Mouse (Mus musculus): ENCODE measurements around the gene 2210408I21Rik. TPM values are rescaled to one million over a fixed set of nuclear protein-coding genes. Genes with fewer than 3 reads are reported as not detected.

Gene 2210408I21Rik
- polyA plus RNA-seq, 1 experiment from 2014 or later = 12.5 TPM

- Histone ChIP-seq H3K4me1 (ENCODE audit: control insufficient read depth, insufficient read depth, low read depth, low read length) (no peaks in the 10 kb centered on the region), H3K9me3 (ENCODE audit: control insufficient read depth, low read length) (no peaks in the 10 kb centered on the region), H3K9ac (ENCODE audit: low read depth, low read length) (no peak overlapping the region), H3K27me3 (replicated peaks; ENCODE audit: control insufficient read depth, insufficient read depth, low read length) (no peaks in the 10 kb centered on the region), H3K4me2 (ENCODE audit: low read length) (no peak overlapping the region), H3K36me3 (ENCODE audit: control insufficient read depth, insufficient read depth, low read length) (no peaks in the 10 kb centered on the region), H3K27ac (ENCODE audit: low read depth, low read length) (no peak overlapping the region), H3K4me3 (ENCODE audit: low read length) (no peak overlapping the region)
- 81% methylated on average over 2 of the region's 2 CpGs for WGBS
- no peak for ATAC-seq
Measured at GRCm38 (mm10) chr13:77342097-77342496, 206.8 kb downstream of the 2210408I21Rik start.

GRCm38 (mm10) chr13:77385448-77385970, 250.2 kb downstream of the 2210408I21Rik start:
- ATAC-seq = no peak
- Histone ChIP-seq H3K9ac (ENCODE audit: low read depth, low read length) (no peak overlapping the region), H3K4me2 (ENCODE audit: low read length) (no peak overlapping the region), H3K4me3 (ENCODE audit: low read length) (no peak overlapping the region), H3K4me1 (ENCODE audit: control insufficient read depth, insufficient read depth, low read depth, low read length) (no peaks in the 10 kb centered on the region), H3K27me3 (replicated peaks; ENCODE audit: control insufficient read depth, insufficient read depth, low read length) (no peaks in the 10 kb centered on the region), H3K9me3 (ENCODE audit: control insufficient read depth, low read length) (no peaks in the 10 kb centered on the region), H3K36me3 (ENCODE audit: control insufficient read depth, insufficient read depth, low read length) (no peaks in the 10 kb centered on the region), H3K27ac (ENCODE audit: low read depth, low read length) (no peak overlapping the region)
- WGBS = 54% methylated on average over 3 of the region's 3 CpGs

- WGBS = 75% methylated on average over 4 of the region's 4 CpGs
- Histone ChIP-seq H3K9me3 (ENCODE audit: control insufficient read depth, low read length) (no peaks in the 10 kb centered on the region), H3K36me3 (ENCODE audit: control insufficient read depth, insufficient read depth, low read length) (no peaks in the 10 kb centered on the region), H3K4me3 (ENCODE audit: low read length) (no peak overlapping the region), H3K27me3 (replicated peaks; ENCODE audit: control insufficient read depth, insufficient read depth, low read length) (no peaks in the 10 kb centered on the region), H3K4me1 (ENCODE audit: control insufficient read depth, insufficient read depth, low read depth, low read length) (no peaks in the 10 kb centered on the region), H3K9ac (ENCODE audit: low read depth, low read length) (no peak overlapping the region), H3K4me2 (ENCODE audit: low read length) (no peak overlapping the region), H3K27ac (ENCODE audit: low read depth, low read length) (no peak overlapping the region)
- no peak for ATAC-seq
Measured at GRCm38 (mm10) chr13:77386001-77386400, 250.7 kb downstream of the 2210408I21Rik start.

GRCm38 (mm10) chr13:77388148-77388547, 252.8 kb downstream of the 2210408I21Rik start:
- no peaks in the 10 kb centered on the region for H3K9me3 ChIP-seq (ENCODE audit: control insufficient read depth, low read length)
- no peak overlapping the region for H3K4me3 ChIP-seq (ENCODE audit: low read length)
- H3K4me1 ChIP-seq (ENCODE audit: control insufficient read depth, insufficient read depth, low read depth, low read length) = no peaks in the 10 kb centered on the region
- 48% methylated on average over 4 of the region's 4 CpGs for WGBS
- no peak overlapping the region for H3K9ac ChIP-seq (ENCODE audit: low read depth, low read length)
- H3K27ac ChIP-seq (ENCODE audit: low read depth, low read length) = no peak overlapping the region
- no peak overlapping the region for H3K4me2 ChIP-seq (ENCODE audit: low read length)
- H3K27me3 ChIP-seq (replicated peaks; ENCODE audit: control insufficient read depth, insufficient read depth, low read length) = no peaks in the 10 kb centered on the region
- no peaks in the 10 kb centered on the region for H3K36me3 ChIP-seq (ENCODE audit: control insufficient read depth, insufficient read depth, low read length)
- ATAC-seq = no peak

- no peaks in the 10 kb centered on the region for H3K4me1 ChIP-seq (ENCODE audit: control insufficient read depth, insufficient read depth, low read depth, low read length)
- no peak for ATAC-seq
- no peak overlapping the region for H3K9ac ChIP-seq (ENCODE audit: low read depth, low read length)
- H3K4me2 ChIP-seq (ENCODE audit: low read length) = no peak overlapping the region
- no peaks in the 10 kb centered on the region for H3K36me3 ChIP-seq (ENCODE audit: control insufficient read depth, insufficient read depth, low read length)
- H3K4me3 ChIP-seq (ENCODE audit: low read length) = no peak overlapping the region
- H3K27me3 ChIP-seq (replicated peaks; ENCODE audit: control insufficient read depth, insufficient read depth, low read length) = no peaks in the 10 kb centered on the region
- no peak overlapping the region for H3K27ac ChIP-seq (ENCODE audit: low read depth, low read length)
- H3K9me3 ChIP-seq (ENCODE audit: control insufficient read depth, low read length) = no peaks in the 10 kb centered on the region
Measured at GRCm38 (mm10) chr13:77389209-77389608, 253.9 kb downstream of the 2210408I21Rik start.

- H3K27ac ChIP-seq (ENCODE audit: low read depth, low read length) = no peak overlapping the region
- no peaks in the 10 kb centered on the region for H3K36me3 ChIP-seq (ENCODE audit: control insufficient read depth, insufficient read depth, low read length)
- peaks cover 3% of the 10 kb centered on the region for H3K4me1 ChIP-seq (ENCODE audit: control insufficient read depth, insufficient read depth, low read depth, low read length)
- H3K9ac ChIP-seq (ENCODE audit: low read depth, low read length) = no peak overlapping the region
- peak; percentile 53 for ATAC-seq
- no peaks in the 10 kb centered on the region for H3K9me3 ChIP-seq (ENCODE audit: control insufficient read depth, low read length)
- WGBS = 52% methylated on average over 2 of the region's 2 CpGs
- H3K4me3 ChIP-seq (ENCODE audit: low read length) = no peak overlapping the region
- no peaks in the 10 kb centered on the region for H3K27me3 ChIP-seq (replicated peaks; ENCODE audit: control insufficient read depth, insufficient read depth, low read length)
- H3K4me2 ChIP-seq (ENCODE audit: low read length) = no peak overlapping the region
Measured at GRCm38 (mm10) chr13:77396374-77396773, 261.0 kb downstream of the 2210408I21Rik start.

GRCm38 (mm10) chr13:77396981-77397380, 261.6 kb downstream of the 2210408I21Rik start:
- no peak overlapping the region for H3K27ac ChIP-seq (ENCODE audit: low read depth, low read length)
- WGBS = 18% methylated on average over 5 of the region's 5 CpGs
- no peak overlapping the region for H3K9ac ChIP-seq (ENCODE audit: low read depth, low read length)
- no peaks in the 10 kb centered on the region for H3K9me3 ChIP-seq (ENCODE audit: control insufficient read depth, low read length)
- no peak overlapping the region for H3K4me3 ChIP-seq (ENCODE audit: low read length)
- H3K27me3 ChIP-seq (replicated peaks; ENCODE audit: control insufficient read depth, insufficient read depth, low read length) = no peaks in the 10 kb centered on the region
- H3K4me2 ChIP-seq (ENCODE audit: low read length) = peak overlapping the region; percentile 19; the same call in 1 of the 2 replicates
- peaks cover 3% of the 10 kb centered on the region for H3K4me1 ChIP-seq (ENCODE audit: control insufficient read depth, insufficient read depth, low read depth, low read length)
- H3K36me3 ChIP-seq (ENCODE audit: control insufficient read depth, insufficient read depth, low read length) = no peaks in the 10 kb centered on the region
- ATAC-seq = peak; percentile 84

GRCm38 (mm10) chr13:77397646-77398045, 262.3 kb downstream of the 2210408I21Rik start:
- Histone ChIP-seq H3K4me2 (ENCODE audit: low read length) (peak overlapping the region; percentile 19; the same call in 1 of the 2 replicates), H3K4me1 (ENCODE audit: control insufficient read depth, insufficient read depth, low read depth, low read length) (peaks cover 3% of the 10 kb centered on the region), H3K36me3 (ENCODE audit: control insufficient read depth, insufficient read depth, low read length) (no peaks in the 10 kb centered on the region), H3K27me3 (replicated peaks; ENCODE audit: control insufficient read depth, insufficient read depth, low read length) (no peaks in the 10 kb centered on the region), H3K9me3 (ENCODE audit: control insufficient read depth, low read length) (no peaks in the 10 kb centered on the region), H3K9ac (ENCODE audit: low read depth, low read length) (no peak overlapping the region), H3K27ac (ENCODE audit: low read depth, low read length) (peak overlapping the region; percentile 48), H3K4me3 (ENCODE audit: low read length) (no peak overlapping the region)
- WGBS = 71% methylated on average over 7 of the region's 7 CpGs
- ATAC-seq = peak; percentile 29; the same call in 1 of the 2 replicates

GRCm38 (mm10) chr13:77398477-77398876, 263.1 kb downstream of the 2210408I21Rik start:
- Histone ChIP-seq H3K4me2 (ENCODE audit: low read length) (peak overlapping the region; percentile 19; the same call in 1 of the 2 replicates), H3K27ac (ENCODE audit: low read depth, low read length) (no peak overlapping the region), H3K27me3 (replicated peaks; ENCODE audit: control insufficient read depth, insufficient read depth, low read length) (no peaks in the 10 kb centered on the region), H3K4me1 (ENCODE audit: control insufficient read depth, insufficient read depth, low read depth, low read length) (peaks cover 3% of the 10 kb centered on the region), H3K4me3 (ENCODE audit: low read length) (no peak overlapping the region), H3K9ac (ENCODE audit: low read depth, low read length) (no peak overlapping the region), H3K9me3 (ENCODE audit: control insufficient read depth, low read length) (no peaks in the 10 kb centered on the region), H3K36me3 (ENCODE audit: control insufficient read depth, insufficient read depth, low read length) (no peaks in the 10 kb centered on the region)
- 57% methylated on average over 3 of the region's 3 CpGs for WGBS
- ATAC-seq = no peak

GRCm38 (mm10) chr13:77400762-77401161, 265.4 kb downstream of the 2210408I21Rik start:
- 55% methylated on average over 2 of the region's 2 CpGs for WGBS
- Histone ChIP-seq H3K27ac (ENCODE audit: low read depth, low read length) (no peak overlapping the region), H3K36me3 (ENCODE audit: control insufficient read depth, insufficient read depth, low read length) (no peaks in the 10 kb centered on the region), H3K4me2 (ENCODE audit: low read length) (no peak overlapping the region), H3K27me3 (replicated peaks; ENCODE audit: control insufficient read depth, insufficient read depth, low read length) (no peaks in the 10 kb centered on the region), H3K9me3 (ENCODE audit: control insufficient read depth, low read length) (no peaks in the 10 kb centered on the region), H3K4me1 (ENCODE audit: control insufficient read depth, insufficient read depth, low read depth, low read length) (peaks cover 3% of the 10 kb centered on the region), H3K4me3 (ENCODE audit: low read length) (no peak overlapping the region), H3K9ac (ENCODE audit: low read depth, low read length) (no peak overlapping the region)
- no peak for ATAC-seq
